Mouse (Mus musculus): Measurements from ENCODE around the gene Cluap1. TPM values are rescaled to one million over a fixed set of nuclear protein-coding genes. Genes with fewer than 3 reads are reported as not detected.

Cluap1 gene
- total and polyA plus RNA-seq, 2 experiments from 2014 or later = 11.8 to 42.6 TPM

DNA sequence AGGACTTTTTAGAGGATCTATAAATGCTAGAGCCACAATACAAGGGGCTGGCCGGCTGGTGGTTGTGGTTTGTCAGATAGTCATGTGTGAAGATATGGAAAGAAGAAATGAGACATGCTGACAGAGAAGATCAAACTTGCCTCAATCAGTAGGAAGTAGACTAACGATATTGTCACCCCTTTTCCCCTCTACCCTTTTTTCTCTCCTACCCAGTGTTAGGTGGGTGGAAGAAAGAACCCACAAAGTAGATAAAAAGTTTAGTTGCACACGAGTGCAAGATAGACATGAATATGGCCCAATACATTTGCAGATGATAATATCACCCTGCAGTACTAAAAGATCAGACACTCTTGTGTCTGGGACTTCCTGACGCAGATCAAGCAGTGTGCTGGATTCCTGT is 79.8 kb downstream of the Cluap1 start:
- no peak for TF ChIP-seq CTCF (IDR thresholded peaks at IDR 0.05; ENCODE audit: low read depth)
- no peak for ATAC-seq
- no peak overlapping the region for H3K9ac ChIP-seq (replicated peaks; ENCODE audit: low read length)
- H3K4me2 ChIP-seq (ENCODE audit: low read depth, low read length) = no peak overlapping the region
- DNase-seq (ENCODE audit: low spot score) = no peak
- H3K36me3 ChIP-seq (ENCODE audit: insufficient read depth, low read length) = peaks cover 90% of the 10 kb centered on the region
- no peaks in the 10 kb centered on the region for H3K9me3 ChIP-seq (ENCODE audit: low read length)
- no peak overlapping the region for H3K4me3 ChIP-seq (ENCODE audit: low read length)
- no peak overlapping the region for H3K27ac ChIP-seq
- H3K4me1 ChIP-seq (ENCODE audit: insufficient read depth, low read length) = no peaks in the 10 kb centered on the region
- WGBS = 92% methylated on average over 4 of the region's 4 CpGs
- H3K27me3 ChIP-seq (ENCODE audit: insufficient read depth, low read length) = no peaks in the 10 kb centered on the region

Small RNAs within 50 kb of the gene (microRNA-seq; reads per million reads assigned to microRNA genes)
- 0 reads per million in 2 experiments for gene Gm23493

Other genes starting within 250 kb of the Cluap1 start
- gene Mefv, start 190.7 kb upstream of the Cluap1 start, total RNA-seq (2014; rRNA removed) = not detected in 2 replicates
- gene Mefv, start 190.7 kb upstream of the Cluap1 start, polyA plus RNA-seq (2015; fragmentation: Nextera tagmentation; extraction: Ambion mirVana) = not detected in 2 replicates
- gene Zfp263, start 164.7 kb upstream of the Cluap1 start, total RNA-seq (2014; rRNA removed) = 22.7 and 22.9 TPM in 2 replicates
- gene Zfp263, start 164.7 kb upstream of the Cluap1 start, polyA plus RNA-seq (2015; fragmentation: Nextera tagmentation; extraction: Ambion mirVana) = 33.1 and 33.5 TPM in 2 replicates
- not detected in 2 replicates for gene Olfr15, start 77.9 kb upstream of the Cluap1 start, total RNA-seq (2014; rRNA removed)
- gene Olfr15, start 77.9 kb upstream of the Cluap1 start, polyA plus RNA-seq (2015; fragmentation: Nextera tagmentation; extraction: Ambion mirVana) = not detected in 2 replicates
- 3.4 and 3.6 TPM in 2 replicates for gene Zfp174, start 61.5 kb upstream of the Cluap1 start, total RNA-seq (2014; rRNA removed)
- 1.2 and 1.3 TPM in 2 replicates for gene Zfp174, start 61.5 kb upstream of the Cluap1 start, polyA plus RNA-seq (2015; fragmentation: Nextera tagmentation; extraction: Ambion mirVana)
- 76.7 and 89.6 TPM in 2 replicates for gene Naa60, start 36.4 kb upstream of the Cluap1 start, total RNA-seq (2014; rRNA removed)
- gene Naa60, start 36.4 kb upstream of the Cluap1 start, polyA plus RNA-seq (2015; fragmentation: Nextera tagmentation; extraction: Ambion mirVana) = 85.7 and 91.6 TPM in 2 replicates
- 21.4 and 24.4 TPM in 2 replicates for gene Zfp597, start 24.2 kb upstream of the Cluap1 start, total RNA-seq (2014; rRNA removed)
- gene Zfp597, start 24.2 kb upstream of the Cluap1 start, polyA plus RNA-seq (2015; fragmentation: Nextera tagmentation; extraction: Ambion mirVana) = 10.0 and 11.9 TPM in 2 replicates
- gene Gm20695, start 24.2 kb upstream of the Cluap1 start, total RNA-seq (2014; rRNA removed) = 2.9 and 10.9 TPM in 2 replicates
- gene Gm20695, start 24.2 kb upstream of the Cluap1 start, polyA plus RNA-seq (2015; fragmentation: Nextera tagmentation; extraction: Ambion mirVana) = 1.0 and 3.2 TPM in 2 replicates
- gene 1700037C18Rik, start 112 bp upstream of the Cluap1 start, total RNA-seq (2014; rRNA removed) = 7.9 and 47.7 TPM in 2 replicates
- gene 1700037C18Rik, start 112 bp upstream of the Cluap1 start, polyA plus RNA-seq (2015; fragmentation: Nextera tagmentation; extraction: Ambion mirVana) = 12.6 and 12.7 TPM in 2 replicates
- 0.93 and 1.3 TPM in 2 replicates for gene Nlrc3, start 67.8 kb downstream of the Cluap1 start, total RNA-seq (2014; rRNA removed)
- 0.61 and 0.63 TPM in 2 replicates for gene Nlrc3, start 67.8 kb downstream of the Cluap1 start, polyA plus RNA-seq (2015; fragmentation: Nextera tagmentation; extraction: Ambion mirVana)
- gene Slx4, start 95.0 kb downstream of the Cluap1 start, total RNA-seq (2014; rRNA removed) = 28.1 and 35.9 TPM in 2 replicates
- gene Slx4, start 95.0 kb downstream of the Cluap1 start, polyA plus RNA-seq (2015; fragmentation: Nextera tagmentation; extraction: Ambion mirVana) = 15.1 and 15.4 TPM in 2 replicates
- gene Dnase1, start 128.1 kb downstream of the Cluap1 start, total RNA-seq (2014; rRNA removed) = 0.31 TPM in 1 of 2 replicates, not detected in the other
- gene Dnase1, start 128.1 kb downstream of the Cluap1 start, polyA plus RNA-seq (2015; fragmentation: Nextera tagmentation; extraction: Ambion mirVana) = 2.0 and 2.3 TPM in 2 replicates
- gene Trap1, start 169.0 kb downstream of the Cluap1 start, total RNA-seq (2014; rRNA removed) = 41.2 and 42.6 TPM in 2 replicates
- 51.2 and 52.1 TPM in 2 replicates for gene Trap1, start 169.0 kb downstream of the Cluap1 start, polyA plus RNA-seq (2015; fragmentation: Nextera tagmentation; extraction: Ambion mirVana)

Data from hindbrain, postnatal 0 days (tissue).